Mouse (Mus musculus): Measurements from ENCODE around the gene Icmt. TPM values are rescaled to one million over a fixed set of nuclear protein-coding genes. Genes with fewer than 3 reads are reported as not detected.

The Icmt gene
- total RNA-seq, 2 experiments from 2014 or later: 45.9 to 47.8 TPM

Other genes starting within 250 kb of the Icmt start
- gene Plekhg5, start 224.7 kb upstream of the Icmt start, total RNA-seq (2021): 10 to 100 TPM; 82.5 to 84.4 TPM
- gene Tnfrsf25, start 181.3 kb upstream of the Icmt start, total RNA-seq (2021): 10 to 100 TPM in 1 of 2 experiments, 1 to 10 TPM in 1; 8.7 to 10.1 TPM
- gene Espn, start 144.9 kb upstream of the Icmt start, total RNA-seq (2021): 1 to 10 TPM; 1.4 to 2.0 TPM
- gene Hes2, start 138.4 kb upstream of the Icmt start, total RNA-seq (2021): not detected
- gene Acot7, start 119.1 kb upstream of the Icmt start, total RNA-seq (2021): 100 to 1,000 TPM; 295 to 323 TPM
- 10 to 100 TPM; 28.0 to 31.2 TPM for gene Gpr153, start 23.0 kb upstream of the Icmt start, total RNA-seq (2021)
- gene Hes3, start 5.6 kb upstream of the Icmt start, total RNA-seq (2021): under 1 TPM in 1 of 2 experiments, not detected in 1; 0.35 TPM
- gene Rnf207, start 21.8 kb downstream of the Icmt start, total RNA-seq (2021): 10 to 100 TPM; 10.2 to 17.0 TPM
- gene Rpl22, start 28.5 kb downstream of the Icmt start, total RNA-seq (2021): 100 to 1,000 TPM; 161 to 162 TPM
- gene Chd5, start 41.4 kb downstream of the Icmt start, total RNA-seq (2021): 100 to 1,000 TPM; 162 to 195 TPM
- 10 to 100 TPM; 18.2 to 20.3 TPM for gene Nphp4, start 179.5 kb downstream of the Icmt start, total RNA-seq (2021)
- 100 to 1,000 TPM; 380 to 388 TPM for gene Kcnab2, start 180.6 kb downstream of the Icmt start, total RNA-seq (2021)